Mouse (Mus musculus) MEL (cell line): ENCODE data around the gene Cdh13.

Experiments used
- CTCF ChIP-seq, 3 experiments: IDR thresholded peaks in 2 of 3; conservative IDR thresholded peaks in 1 of 3; 2 replicates each; pipeline ENCODE4 v1.5.1; 2011 to 2012; ENCODE audit warnings: low read length in 3 of 3, low read depth in 2 of 3, mild to moderate bottlenecking in 2 of 3, improper control_type of control experiment in 1 of 3, inconsistent platforms in 1 of 3, mixed read lengths in 1 of 3, moderate library complexity in 1 of 3; ENCODE audit not compliant: control insufficient read depth in 1 of 3, insufficient read depth in 1 of 3, poor library complexity in 1 of 3, severe bottlenecking in 1 of 3
- EP300 ChIP-seq, 2 experiments: IDR thresholded peaks; 2 replicates each; pipeline ENCODE4 v1.6.1; 2011; ENCODE audit warnings: improper control_type of control experiment in 2 of 2, low read length in 2 of 2, low read depth in 1 of 2, mild to moderate bottlenecking in 1 of 2
- GATA1 ChIP-seq: IDR thresholded peaks from 2 replicates; pipeline ENCODE4 v1.6.1; 2011; ENCODE audit warnings: low read depth, low read length, improper control_type of control experiment
- MYC ChIP-seq: IDR thresholded peaks from 2 replicates; pipeline ENCODE4 v1.6.1; 2011; ENCODE audit warnings: low read depth, mild to moderate bottlenecking, low read length, improper control_type of control experiment, moderate library complexity
- POLR2A ChIP-seq, 2 experiments: IDR thresholded peaks; 2 replicates each; pipeline ENCODE4 v1.6.1; 2011 to 2012; ENCODE audit warnings: low read length in 2 of 2, mild to moderate bottlenecking in 2 of 2, control low read depth in 1 of 2, improper control_type of control experiment in 1 of 2, low read depth in 1 of 2, moderate library complexity in 1 of 2; ENCODE audit not compliant: control insufficient read depth in 1 of 2, insufficient read depth in 1 of 2, poor library complexity in 1 of 2
- RCOR1 ChIP-seq: IDR thresholded peaks from 2 replicates; pipeline ENCODE4 v1.6.1; 2012; ENCODE audit warnings: low read depth, mild to moderate bottlenecking, inconsistent platforms, low read length, improper control_type of control experiment
- SIN3A ChIP-seq: IDR thresholded peaks from 2 replicates; pipeline ENCODE4 v1.6.1; 2012; ENCODE audit warnings: low read length, improper control_type of control experiment, inconsistent platforms
- SMC3 ChIP-seq: IDR thresholded peaks from 2 replicates; pipeline ENCODE4 v1.6.1; 2011; ENCODE audit warnings: low read depth, low read length, improper control_type of control experiment
- TBP ChIP-seq: IDR thresholded peaks from 2 replicates; pipeline ENCODE4 v1.8.0; 2011; ENCODE audit warnings: low read depth, low read length, improper control_type of control experiment

- TF ChIP-seq SIN3A = no peak
- TF ChIP-seq TBP = no peak
- no peak for TF ChIP-seq MYC
- TF ChIP-seq POLR2A (IDR thresholded peaks at IDR 0.05; ENCODE audit: control insufficient read depth in 1 of 2, insufficient read depth in 1 of 2, low read depth in 1 of 2, low read length in 2 of 2, poor library complexity in 1 of 2) = no peak
- no peak for TF ChIP-seq CTCF (IDR thresholded peaks at IDR 0.05 in 2 of 3, conservative IDR thresholded peaks at IDR 0.05 in 1 of 3; ENCODE audit: control insufficient read depth in 1 of 3, insufficient read depth in 1 of 3, low read depth in 2 of 3, low read length in 3 of 3, poor library complexity in 1 of 3, severe bottlenecking in 1 of 3)
- TF ChIP-seq GATA1 = no peak
- TF ChIP-seq EP300 (IDR thresholded peaks at IDR 0.05; ENCODE audit: low read depth in 1 of 2, low read length in 2 of 2) = no peak
- TF ChIP-seq RCOR1 = no peak
- TF ChIP-seq SMC3 = no peak
Measured at GRCm38 (mm10) chr8:118552842-118553241, 269.3 kb downstream of the Cdh13 start.
